Mouse (Mus musculus) midbrain, embryonic 12.5 days (tissue): Measurements from ENCODE around the gene Tsr3. TPM values are rescaled to one million over a fixed set of nuclear protein-coding genes. Genes with fewer than 3 reads are reported as not detected.

ENCODE experiments used
- ATAC-seq: fragments of 200-750 bp; cut with Nextera tagmentation; 2 replicates; pipeline ENCODE4 v1.8.0; 2017; ENCODE audit warnings: low read depth, moderate TSS enrichment, moderate library complexity; ENCODE audit not compliant: low FRiP score
- H3K27ac ChIP-seq: fragments of 300-500 bp; sonication (generic); replicated peaks from 2 replicates; pipeline ENCODE4 v1.5.1; 2016; ENCODE audit warnings: mild to moderate bottlenecking
- H3K27me3 ChIP-seq: fragments of 300-500 bp; sonication (generic); 2 replicates; pipeline ENCODE4 v1.6.1; 2016; ENCODE audit warnings: mild to moderate bottlenecking
- H3K36me3 ChIP-seq: fragments of 300-500 bp; sonication (generic); 2 replicates; pipeline ENCODE4 v1.6.1; 2016
- H3K4me1 ChIP-seq: fragments of 300-500 bp; sonication (generic); 2 replicates; pipeline ENCODE4 v1.6.1; 2016
- H3K4me2 ChIP-seq: fragments of 300-500 bp; sonication (generic); replicated peaks from 2 replicates; pipeline ENCODE4 v1.6.1; 2016; ENCODE audit warnings: mild to moderate bottlenecking, moderate library complexity
- H3K4me3 ChIP-seq: fragments of 300-500 bp; sonication (generic); 2 replicates; pipeline ENCODE4 v1.5.1; 2016; ENCODE audit warnings: mild to moderate bottlenecking
- H3K9ac ChIP-seq: fragments of 300-500 bp; sonication (generic); replicated peaks from 2 replicates; pipeline ENCODE4 v1.6.1; 2016; ENCODE audit warnings: mild to moderate bottlenecking, moderate library complexity
- H3K9me3 ChIP-seq: fragments of 300-500 bp; sonication (generic); 2 replicates; pipeline ENCODE4 v1.6.1; 2016; ENCODE audit warnings: mild to moderate bottlenecking
- WGBS: fragments of 180-500 bp; shearing (Covaris S2); methylation state at CpG from one replicate; pipeline ENCODE4 v1.1.7; 2016; 5-methylcytosine and 5-hydroxymethylcytosine counted together
- polyA plus RNA-seq: library from polyadenylated mRNA; unstranded; fragments of >200 nt; fragmentation: Nextera tagmentation; extraction: Ambion mirVana; gene quantifications from 2 replicates; pipeline ENCODE4 v1.2.1, GENCODE M21; 2016

The Tsr3 gene
- polyA plus RNA-seq, 1 experiment from 2014 or later = 67.7 TPM

DNA sequence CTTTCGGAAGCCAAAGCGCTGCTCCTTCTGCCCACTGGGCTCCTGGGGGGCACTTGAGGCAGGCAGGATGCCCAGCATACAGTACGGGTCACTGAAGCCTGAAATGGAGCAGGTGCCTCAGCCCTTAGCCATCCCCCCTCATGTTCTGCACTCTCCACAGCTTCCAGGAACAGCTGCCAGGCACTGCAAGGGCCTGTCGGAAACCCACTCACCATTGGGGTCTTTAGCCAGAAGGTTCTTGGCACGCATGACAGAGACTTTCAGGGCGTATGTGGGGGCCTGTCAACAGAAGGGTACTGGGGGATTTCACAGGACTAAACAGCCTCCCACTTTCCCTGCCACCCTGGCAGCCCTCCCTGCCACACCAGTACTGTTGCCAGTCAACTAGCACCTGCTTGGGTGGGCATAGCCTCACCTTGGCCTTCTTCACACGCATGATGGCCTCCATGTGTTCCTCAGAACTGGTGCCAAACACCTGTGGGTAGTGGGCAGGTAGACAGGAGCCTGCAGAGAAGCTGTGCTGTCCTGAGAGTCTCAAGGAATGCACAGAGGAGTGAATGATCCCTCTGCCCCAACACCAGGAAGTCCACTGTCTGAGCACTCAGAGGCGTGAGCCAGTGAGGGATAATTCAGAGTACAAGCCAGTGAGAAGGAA, 10.3 kb downstream of the Tsr3 start:
- no peak overlapping the region for H3K27ac ChIP-seq
- WGBS = 81% methylated on average over 8 of the region's 8 CpGs
- peaks cover 6% of the 10 kb centered on the region; the same call in 1 of the 2 replicates for H3K36me3 ChIP-seq
- no peak overlapping the region for H3K4me2 ChIP-seq
- peaks cover 28% of the 10 kb centered on the region for H3K4me1 ChIP-seq
- H3K9ac ChIP-seq = no peak overlapping the region
- no peak for ATAC-seq
- no peak overlapping the region for H3K4me3 ChIP-seq
- H3K27me3 ChIP-seq = peaks cover 15% of the 10 kb centered on the region
- no peaks in the 10 kb centered on the region for H3K9me3 ChIP-seq

GRCm38 (mm10) chr17:25252643-25253042, 12.7 kb downstream of the Tsr3 start:
- Histone ChIP-seq H3K27ac (peak overlapping the region; percentile 72), H3K9me3 (no peaks in the 10 kb centered on the region), H3K4me1 (peaks cover 41% of the 10 kb centered on the region), H3K36me3 (no peaks in the 10 kb centered on the region), H3K9ac (no peak overlapping the region; the same call in 1 of the 2 replicates), H3K4me2 (peak overlapping the region; percentile 20; the same call in 1 of the 2 replicates), H3K4me3 (no peak overlapping the region), H3K27me3 (peaks cover 38% of the 10 kb centered on the region)
- WGBS = 9% methylated on average over 3 of the region's 3 CpGs
- peak; percentile 66 for ATAC-seq

DNA sequence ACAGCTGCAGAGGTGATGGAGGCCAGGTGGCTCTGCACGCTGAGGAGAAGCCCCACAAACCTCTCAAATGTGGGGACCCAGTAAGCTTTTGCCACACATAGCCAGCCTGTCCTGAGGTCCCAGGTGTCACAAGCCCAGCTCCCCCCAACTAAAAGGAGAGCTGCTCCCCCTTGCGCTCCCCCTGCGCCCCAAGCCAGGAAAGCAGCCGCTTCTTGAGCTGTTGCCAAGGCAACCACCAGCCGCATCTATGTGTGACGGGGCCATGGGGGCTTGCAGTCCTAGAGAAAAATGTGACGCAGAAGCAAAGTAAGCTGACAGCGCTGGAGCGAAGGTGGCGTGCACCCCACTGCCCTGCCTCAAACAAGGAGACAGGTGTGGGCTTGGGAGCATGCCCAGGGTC, 13.8 kb downstream of the Tsr3 start:
- ATAC-seq = no peak
- H3K4me3 ChIP-seq = peak overlapping the region; percentile 13; the same call in 1 of the 2 replicates
- peak overlapping the region; percentile 69 for H3K27ac ChIP-seq
- H3K4me2 ChIP-seq = peak overlapping the region; percentile 41
- H3K4me1 ChIP-seq = peaks cover 45% of the 10 kb centered on the region
- peak overlapping the region; percentile 34 for H3K9ac ChIP-seq
- H3K9me3 ChIP-seq = no peaks in the 10 kb centered on the region
- H3K27me3 ChIP-seq = peaks cover 38% of the 10 kb centered on the region
- WGBS = 12% methylated on average over 10 of the region's 10 CpGs
- H3K36me3 ChIP-seq = no peaks in the 10 kb centered on the region

DNA sequence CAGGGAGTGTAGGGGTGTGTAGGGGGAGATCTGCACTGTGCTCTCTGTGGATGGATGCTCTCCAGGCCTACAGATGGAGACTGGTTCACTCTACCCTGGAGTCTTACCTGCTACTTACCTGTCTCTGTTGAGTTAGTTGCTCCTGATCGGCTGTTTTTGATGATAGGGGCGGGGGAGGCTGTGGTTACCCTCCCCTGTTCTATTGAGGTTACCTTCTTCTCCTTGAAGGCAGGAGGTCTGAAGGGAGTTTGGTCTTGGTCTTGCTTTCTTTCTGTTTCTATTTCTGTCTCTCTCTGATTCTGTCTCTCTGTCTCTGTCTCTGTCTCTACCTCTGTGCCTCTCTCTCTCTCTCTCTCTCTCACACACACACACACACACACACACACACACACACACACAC, 15.1 kb downstream of the Tsr3 start:
- Histone ChIP-seq H3K4me3 (no peak overlapping the region), H3K27me3 (peaks cover 38% of the 10 kb centered on the region), H3K4me2 (no peak overlapping the region), H3K27ac (no peak overlapping the region), H3K4me1 (peaks cover 45% of the 10 kb centered on the region), H3K9ac (no peak overlapping the region), H3K36me3 (peaks cover 12% of the 10 kb centered on the region), H3K9me3 (no peaks in the 10 kb centered on the region)
- no peak for ATAC-seq
- 65% methylated on average over 2 of the region's 2 CpGs for WGBS

DNA sequence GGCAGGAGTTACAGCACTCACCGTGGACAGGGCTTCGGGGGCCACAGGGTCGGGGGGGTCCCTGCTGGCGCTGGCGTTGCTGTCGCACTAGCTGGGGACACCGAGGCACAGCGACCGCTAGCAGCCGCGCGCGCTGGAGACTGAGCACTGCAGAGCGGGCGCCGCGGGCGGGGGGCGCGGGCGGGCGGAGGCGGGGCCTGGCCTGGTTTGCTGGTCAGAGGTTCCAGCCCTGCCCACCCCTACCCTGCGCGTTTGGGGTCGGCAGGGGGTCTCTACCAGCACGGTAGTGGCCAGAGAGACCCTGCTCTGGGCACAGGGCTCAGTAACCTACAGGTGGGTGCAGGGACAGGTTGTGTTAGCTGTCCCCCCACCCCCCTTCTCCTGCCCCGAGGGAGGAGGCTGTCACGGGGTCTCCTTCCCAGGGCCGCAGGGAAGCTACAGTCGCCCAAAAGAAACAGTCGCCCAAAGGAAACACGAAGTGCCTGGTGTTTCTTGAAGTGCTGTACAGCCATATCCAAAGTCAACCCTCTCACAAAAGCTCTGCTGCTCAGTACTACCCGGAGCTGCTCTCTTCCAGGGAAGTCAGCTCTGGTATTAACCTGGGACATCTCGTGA, 16.3 kb downstream of the Tsr3 start, which contains the start of gene Baiap3:
Gene Baiap3 (minus strand): TSS at position 225 of the 615 bp plus-strand sequence.
- Histone ChIP-seq H3K4me1 (peaks cover 45% of the 10 kb centered on the region), H3K4me3 (peak within 1 kb of the TSS; percentile 24), H3K4me2 (peak within 1 kb of the TSS; percentile 48), H3K9me3 (no peaks in the 10 kb centered on the region), H3K27me3 (peaks cover 38% of the 10 kb centered on the region), H3K9ac (peak within 1 kb of the TSS; percentile 39), H3K27ac (no peak within 1 kb of the TSS), H3K36me3 (peaks cover 15% of the 10 kb centered on the region)
- WGBS = 6% methylated on average over 31 of the region's 35 CpGs
- peak; percentile 38; the same call in 1 of the 2 replicates for ATAC-seq

- no peak overlapping the region for H3K27ac ChIP-seq
- H3K4me1 ChIP-seq = peaks cover 35% of the 10 kb centered on the region
- no peak overlapping the region for H3K9ac ChIP-seq
- no peak overlapping the region for H3K4me2 ChIP-seq
- ATAC-seq = no peak
- WGBS = 51% methylated on average over 6 of the region's 6 CpGs
- peaks cover 21% of the 10 kb centered on the region for H3K36me3 ChIP-seq
- H3K4me3 ChIP-seq = no peak overlapping the region
- no peaks in the 10 kb centered on the region for H3K9me3 ChIP-seq
- peaks cover 38% of the 10 kb centered on the region for H3K27me3 ChIP-seq
Observed at GRCm38 (mm10) chr17:25257804-25258261, 17.9 kb downstream of the Tsr3 start.

- Histone ChIP-seq H3K4me2 (no peak overlapping the region), H3K4me1 (peaks cover 1% of the 10 kb centered on the region; the same call in 1 of the 2 replicates), H3K9ac (no peak overlapping the region), H3K4me3 (no peak overlapping the region), H3K27me3 (no peaks in the 10 kb centered on the region), H3K27ac (no peak overlapping the region), H3K9me3 (no peaks in the 10 kb centered on the region), H3K36me3 (peaks cover 80% of the 10 kb centered on the region)
- ATAC-seq = no peak
- WGBS = 87% methylated on average over 3 of the region's 3 CpGs
Observed at GRCm38 (mm10) chr17:25264453-25264852, 24.5 kb downstream of the Tsr3 start.

GRCm38 (mm10) chr17:25270795-25271335, 30.9 kb downstream of the Tsr3 start:
- Histone ChIP-seq H3K4me3 (peak overlapping the region; percentile 84), H3K9me3 (no peaks in the 10 kb centered on the region), H3K4me1 (peaks cover 34% of the 10 kb centered on the region), H3K27me3 (no peaks in the 10 kb centered on the region), H3K27ac (no peak overlapping the region), H3K4me2 (peak overlapping the region; percentile 98), H3K36me3 (peaks cover 41% of the 10 kb centered on the region), H3K9ac (no peak overlapping the region)
- no peak for ATAC-seq
- 89% methylated on average over 2 of the region's 2 CpGs for WGBS

DNA sequence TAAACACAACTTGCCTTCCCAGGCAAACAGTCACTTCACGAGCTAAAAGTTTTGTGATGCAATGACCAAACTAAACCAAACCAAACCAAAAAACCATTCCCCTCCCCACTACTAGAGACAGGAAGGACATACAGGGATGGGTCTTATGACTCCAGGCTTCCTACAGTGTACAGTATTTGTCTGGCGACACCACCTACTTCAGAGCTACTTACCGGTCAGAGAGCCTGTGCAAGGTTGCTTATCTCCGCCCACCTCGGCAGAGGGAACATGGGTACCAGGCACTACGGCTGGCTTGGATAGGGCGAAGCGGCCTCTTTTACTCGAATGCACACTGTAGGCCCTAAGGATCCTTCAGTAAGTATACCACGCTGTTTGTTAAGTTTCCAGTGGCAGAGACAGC, 32.4 kb downstream of the Tsr3 start:
- Histone ChIP-seq H3K9me3 (no peaks in the 10 kb centered on the region), H3K4me3 (peak overlapping the region; percentile 84), H3K27ac (peak overlapping the region; percentile 99), H3K4me2 (peak overlapping the region; percentile 98), H3K4me1 (peaks cover 34% of the 10 kb centered on the region), H3K36me3 (peaks cover 26% of the 10 kb centered on the region), H3K9ac (peak overlapping the region; percentile 96), H3K27me3 (no peaks in the 10 kb centered on the region)
- under 1% methylated on average over 10 of the region's 10 CpGs for WGBS
- no peak for ATAC-seq

- no peaks in the 10 kb centered on the region for H3K9me3 ChIP-seq
- peak overlapping the region; percentile 96 for H3K9ac ChIP-seq
- peak overlapping the region; percentile 84 for H3K4me3 ChIP-seq
- H3K4me2 ChIP-seq = peak overlapping the region; percentile 98
- under 1% methylated on average over 81 of the region's 92 CpGs for WGBS
- H3K27ac ChIP-seq = peak overlapping the region; percentile 99
- H3K4me1 ChIP-seq = peaks cover 34% of the 10 kb centered on the region
- ATAC-seq = peak; percentile 93
- no peaks in the 10 kb centered on the region for H3K27me3 ChIP-seq
- peaks cover 18% of the 10 kb centered on the region for H3K36me3 ChIP-seq
Observed at GRCm38 (mm10) chr17:25272951-25273705, 33.2 kb downstream of the Tsr3 start.

DNA sequence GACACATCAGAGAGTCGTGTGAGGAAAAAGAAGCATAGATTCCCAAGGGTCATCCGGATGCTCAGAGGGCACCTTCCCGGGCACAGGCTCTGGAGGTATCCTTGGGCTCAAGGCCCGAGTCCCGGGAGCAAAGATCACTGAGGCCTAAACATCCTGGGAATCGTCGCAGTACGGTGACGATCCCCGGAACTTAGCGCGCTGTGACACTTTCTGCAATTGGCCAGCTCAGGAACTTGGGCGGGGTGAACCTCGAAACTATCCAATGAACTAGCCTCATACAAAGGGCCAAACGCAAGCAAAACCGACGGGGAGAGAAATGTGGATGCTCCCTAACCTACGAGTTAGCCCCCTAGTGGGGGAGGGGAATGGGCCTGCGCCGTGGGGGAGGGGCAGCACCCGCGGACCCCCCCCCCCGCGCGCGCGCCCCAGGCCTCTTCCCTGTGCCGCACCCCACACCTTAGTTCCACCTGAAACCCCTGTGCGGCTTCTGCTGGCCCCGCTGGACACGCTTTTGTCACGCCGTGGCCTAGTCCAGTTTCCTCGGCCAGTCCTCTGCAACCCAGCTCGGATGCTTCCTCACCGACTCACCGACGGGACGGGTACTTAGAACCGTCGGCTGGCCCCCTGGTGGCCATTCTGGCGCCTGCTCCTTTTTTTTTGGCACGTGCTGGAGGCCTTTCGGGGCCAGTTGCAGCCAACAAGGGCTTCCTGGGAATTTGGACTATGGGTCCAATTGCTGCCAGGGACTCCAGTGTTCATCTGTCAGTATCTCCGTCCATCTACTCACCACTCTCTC, 33.9 kb downstream of the Tsr3 start:
- H3K4me2 ChIP-seq = peak overlapping the region; percentile 98
- peaks cover 11% of the 10 kb centered on the region for H3K36me3 ChIP-seq
- peak overlapping the region; percentile 96 for H3K9ac ChIP-seq
- H3K4me3 ChIP-seq = peak overlapping the region; percentile 84
- H3K27me3 ChIP-seq = no peaks in the 10 kb centered on the region
- H3K4me1 ChIP-seq = peaks cover 34% of the 10 kb centered on the region
- WGBS = under 1% methylated on average over 37 of the region's 45 CpGs
- peak overlapping the region; percentile 99 for H3K27ac ChIP-seq
- ATAC-seq = peak; percentile 85
- H3K9me3 ChIP-seq = no peaks in the 10 kb centered on the region
